Mouse (Mus musculus) monocyte, adult 2 months (primary cell): ENCODE results near the gene Arpp21.

Experiments used
- DNase-seq, 2 experiments: peaks; one replicate each; pipeline ENCODE4 v3.0.0; 2022; ENCODE audit warnings: low spot score in 2 of 2, low read depth in 1 of 2

Arpp21 gene

DNA sequence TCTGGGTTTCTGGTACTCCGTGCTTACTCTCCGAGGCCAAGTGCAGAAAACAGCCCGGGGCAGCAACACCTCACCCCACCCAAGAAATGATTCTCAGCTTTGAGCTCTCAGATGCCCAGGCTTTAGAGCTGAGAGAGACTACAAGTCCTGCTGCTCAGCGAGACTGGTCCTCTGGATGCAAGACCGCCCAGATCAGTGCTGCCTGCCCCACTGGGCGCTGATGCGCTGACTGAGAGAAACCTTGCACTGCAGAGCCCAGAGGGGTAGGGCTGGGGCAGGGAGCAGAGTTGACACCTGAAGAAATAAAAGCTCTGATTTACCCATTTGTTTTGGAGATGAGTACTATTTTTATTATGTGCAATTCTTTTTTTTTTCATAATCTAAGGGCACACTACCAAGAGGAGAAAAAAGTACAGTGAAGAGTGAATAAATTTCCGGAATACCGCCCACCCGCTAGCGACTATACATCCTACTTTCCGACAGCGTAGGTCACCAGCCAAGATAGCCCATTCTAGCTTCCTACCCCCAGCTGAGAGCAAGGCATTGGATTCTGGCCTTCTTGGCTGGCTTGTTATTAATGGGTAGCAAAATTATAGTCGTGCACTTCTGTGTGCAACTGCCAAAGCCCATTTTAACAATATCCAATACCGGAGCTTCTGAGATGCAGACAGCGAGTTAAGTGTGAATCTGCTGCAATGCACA, at the start of gene Arpp21:
Arpp21 (minus strand) TSS at position 243 of the 702 bp plus-strand sequence.
- no peak for DNase-seq

DNA sequence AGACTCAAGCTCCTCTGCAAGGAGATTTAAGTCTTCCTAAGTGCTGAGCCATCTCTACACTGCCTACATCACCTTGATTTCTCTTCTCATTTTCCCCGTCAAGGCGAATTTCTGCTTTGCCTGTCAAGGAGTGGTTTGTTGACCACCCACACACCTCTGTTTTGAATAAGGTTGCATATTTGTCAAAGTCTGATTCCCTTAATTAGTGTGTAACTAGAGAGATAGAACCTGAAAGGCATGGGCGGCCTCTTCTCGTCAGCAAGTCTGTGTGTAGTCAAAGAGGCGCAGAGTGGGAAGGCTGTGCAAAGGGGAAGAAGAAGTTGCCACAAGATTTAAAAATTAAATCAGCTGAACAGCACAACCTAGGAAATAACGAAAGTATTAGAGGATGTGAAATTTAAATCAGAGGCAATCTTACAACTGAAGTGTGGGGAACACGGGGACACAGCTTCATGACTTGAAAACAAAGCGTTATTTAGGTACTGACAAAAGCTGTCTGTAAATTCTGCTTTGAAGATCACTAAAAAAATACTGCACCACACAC, 36.8 kb upstream of the Arpp21 start:
- DNase-seq, result no peak

DNA sequence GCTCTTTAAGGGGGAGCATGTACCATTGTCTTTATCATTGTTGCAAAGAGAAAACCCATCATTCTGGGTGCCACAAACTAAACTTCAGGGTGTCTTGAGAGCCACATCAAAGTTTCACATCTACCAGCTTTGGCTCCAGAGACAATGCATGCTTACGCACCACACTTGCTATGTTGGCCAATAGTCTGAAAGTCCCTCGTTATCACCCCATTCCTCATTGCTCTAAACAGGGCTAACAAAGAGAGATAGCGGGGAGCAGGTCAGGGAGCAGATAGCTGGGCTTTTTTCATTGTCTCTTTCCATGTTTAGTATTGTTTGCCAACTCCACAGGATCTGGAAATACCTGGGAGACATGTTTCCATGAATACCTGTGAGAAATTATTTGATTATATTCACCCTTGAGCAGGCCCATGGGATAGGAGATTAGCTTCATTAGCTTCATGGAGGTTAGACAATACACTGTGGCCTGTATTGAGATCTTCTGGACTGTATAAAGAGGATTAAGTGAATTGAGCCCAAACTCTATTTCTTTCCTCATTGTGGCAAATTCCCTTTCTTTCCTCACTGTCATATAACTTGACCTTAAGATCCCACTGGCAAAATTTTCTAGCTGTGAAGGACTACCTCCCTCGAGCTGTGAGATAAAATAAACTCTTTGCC, 29.4 kb upstream of the Arpp21 start:
- DNase-seq, result no peak

DNA sequence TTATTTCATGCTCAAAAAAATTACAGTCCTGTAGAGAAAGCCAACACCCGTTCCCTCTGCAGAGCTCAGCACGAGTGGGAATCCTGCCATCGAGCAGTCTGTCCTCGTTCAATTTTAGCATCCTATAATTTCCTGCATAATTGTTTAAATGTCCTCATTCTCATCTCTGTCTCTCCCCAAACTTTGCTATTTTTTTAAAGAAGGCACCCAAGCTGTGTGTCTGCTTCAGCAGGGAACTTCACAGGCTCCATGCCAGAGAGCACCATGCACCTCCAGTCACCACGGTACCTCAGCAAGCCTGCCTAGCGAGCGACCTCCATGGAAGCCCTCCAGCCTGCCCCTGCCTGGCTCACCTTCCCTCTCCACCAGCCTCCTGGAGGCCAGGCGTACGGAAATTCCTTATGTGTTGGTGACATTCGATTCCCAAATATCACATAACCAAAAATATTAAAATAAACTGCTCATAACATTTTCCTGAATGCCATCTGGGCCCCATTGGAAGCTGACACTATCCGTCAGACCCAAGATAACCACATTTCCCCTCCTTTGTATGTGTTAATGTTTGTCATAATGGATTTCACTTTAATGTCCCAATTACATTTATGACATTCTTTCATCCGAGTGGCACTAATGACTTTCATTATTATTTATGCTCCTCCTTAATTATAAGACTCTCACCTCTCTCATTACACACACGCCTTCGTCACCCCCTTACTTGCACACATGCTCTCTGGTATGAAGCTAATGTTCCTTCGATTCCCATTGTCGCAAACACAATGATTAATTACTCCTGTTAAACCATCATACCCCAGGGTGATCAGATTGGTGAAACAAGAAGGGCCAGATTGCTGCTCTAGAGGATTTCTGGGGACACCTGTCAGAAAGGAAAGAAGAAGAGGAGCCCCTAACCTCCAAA, 26.5 kb upstream of the Arpp21 start:
- no peak for DNase-seq

DNA sequence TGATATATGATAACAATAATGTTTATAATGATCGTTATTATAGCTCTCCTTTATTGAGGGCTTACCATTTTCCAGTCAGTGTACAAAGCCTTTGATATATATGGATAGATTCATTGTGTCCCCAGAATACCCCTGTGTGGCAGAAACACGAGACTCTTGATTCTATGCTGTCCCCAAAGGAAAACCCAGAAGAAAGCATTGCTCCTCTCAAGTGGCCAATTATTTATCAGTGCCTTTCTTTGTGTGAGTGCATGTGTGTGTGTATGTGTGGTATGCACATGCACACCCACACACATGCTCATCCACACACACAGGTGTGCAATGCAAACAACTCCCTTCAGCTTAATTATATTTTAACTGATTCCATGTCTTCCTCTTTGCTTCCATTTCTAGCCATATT, 25.8 kb upstream of the Arpp21 start:
- no peak for DNase-seq

DNA sequence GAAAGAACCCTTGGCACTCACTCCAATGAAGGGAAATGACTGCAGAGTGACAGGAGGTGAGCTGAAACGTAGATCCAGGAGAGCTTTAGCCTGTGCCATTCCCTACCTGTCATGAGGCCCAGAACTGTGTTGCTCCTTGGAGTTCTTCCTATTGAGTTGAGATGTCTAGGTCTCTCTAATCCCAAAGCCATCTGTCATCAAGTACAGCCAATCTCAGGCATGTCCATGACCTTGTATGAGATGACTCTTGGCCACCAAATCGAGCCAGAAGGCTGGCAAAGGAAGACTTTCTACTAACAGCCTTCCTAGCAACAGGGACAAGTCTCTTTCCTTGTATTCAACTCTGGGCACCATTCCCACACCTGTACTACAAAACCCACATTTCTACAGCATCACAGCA, 25.0 kb upstream of the Arpp21 start:
- DNase-seq, result no peak

DNA sequence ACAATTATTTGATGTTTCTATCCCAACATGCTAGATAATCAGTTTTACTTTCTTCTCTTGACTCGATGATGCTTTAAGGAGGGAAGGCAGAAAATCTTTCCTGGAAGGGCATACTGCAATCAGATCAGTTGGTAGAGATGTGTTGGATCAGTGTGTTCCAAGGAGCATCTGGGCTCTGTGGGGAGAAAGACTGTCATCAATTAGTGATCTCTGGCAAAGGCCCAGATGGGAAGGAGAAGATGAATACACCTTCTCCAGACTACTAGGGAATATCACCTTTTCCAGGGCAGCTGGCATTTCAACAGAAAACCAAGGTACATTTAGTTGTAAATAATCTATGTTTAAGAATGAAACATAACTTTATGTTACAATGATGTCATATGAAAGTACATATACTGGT, 22.8 kb upstream of the Arpp21 start:
- DNase-seq, result no peak

DNA sequence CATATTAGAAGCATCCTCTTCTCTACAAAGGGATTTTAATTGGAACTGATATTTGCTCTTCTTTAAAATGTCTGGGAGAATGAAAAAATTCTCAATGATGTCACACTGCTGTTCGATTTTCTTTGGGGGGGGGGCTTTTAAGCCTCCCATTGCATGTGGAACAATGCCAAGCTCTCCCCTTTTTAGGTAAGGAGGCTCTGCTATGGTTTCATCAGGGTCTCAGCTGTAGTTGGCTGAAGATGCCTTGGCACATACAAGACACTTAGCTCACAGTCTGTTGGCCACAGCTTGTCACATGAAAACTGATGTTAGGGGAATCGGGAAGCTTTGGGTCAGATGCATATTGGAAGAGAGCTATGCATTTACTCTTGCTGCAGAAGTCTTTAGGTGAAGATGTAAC, 20.2 kb upstream of the Arpp21 start:
- no peak for DNase-seq

DNA sequence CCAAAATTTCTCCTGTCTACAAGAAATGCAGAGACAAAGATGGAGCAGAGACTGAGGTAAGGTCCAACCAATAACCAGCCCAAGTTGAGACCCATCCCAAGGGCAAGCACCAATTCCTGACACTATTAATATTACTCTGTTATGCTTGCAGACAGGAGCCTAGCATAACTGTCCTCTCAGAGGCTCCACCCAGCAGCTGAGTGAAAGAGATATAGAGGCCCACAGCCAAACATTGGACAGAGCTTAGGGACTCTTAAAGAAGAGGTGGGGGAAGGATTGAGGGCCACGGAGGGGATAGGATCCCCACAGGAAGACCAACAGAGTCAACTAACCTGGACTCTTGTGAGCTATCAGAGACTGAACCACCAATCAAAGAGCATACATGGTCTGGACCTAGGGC, 18.0 kb upstream of the Arpp21 start:
- no peak for DNase-seq

DNA sequence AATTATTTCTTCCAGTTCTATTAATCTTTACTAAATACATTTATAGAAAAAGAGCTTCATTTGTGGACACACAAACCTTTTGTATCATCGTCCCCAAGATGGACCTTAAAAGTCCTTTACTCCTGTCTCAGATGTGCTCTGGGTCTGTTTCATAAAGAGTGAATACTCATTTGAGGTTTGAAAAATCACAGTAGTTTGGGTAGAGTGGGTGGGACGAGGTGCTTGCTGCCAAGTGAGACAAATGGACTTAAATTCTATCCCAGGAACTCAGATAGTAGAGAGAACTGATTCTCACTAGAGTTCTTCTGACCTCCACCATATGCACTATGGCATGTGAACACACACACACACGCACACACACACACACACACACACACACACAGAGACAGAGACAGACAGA, 16.1 kb upstream of the Arpp21 start:
- DNase-seq, result no peak

DNA sequence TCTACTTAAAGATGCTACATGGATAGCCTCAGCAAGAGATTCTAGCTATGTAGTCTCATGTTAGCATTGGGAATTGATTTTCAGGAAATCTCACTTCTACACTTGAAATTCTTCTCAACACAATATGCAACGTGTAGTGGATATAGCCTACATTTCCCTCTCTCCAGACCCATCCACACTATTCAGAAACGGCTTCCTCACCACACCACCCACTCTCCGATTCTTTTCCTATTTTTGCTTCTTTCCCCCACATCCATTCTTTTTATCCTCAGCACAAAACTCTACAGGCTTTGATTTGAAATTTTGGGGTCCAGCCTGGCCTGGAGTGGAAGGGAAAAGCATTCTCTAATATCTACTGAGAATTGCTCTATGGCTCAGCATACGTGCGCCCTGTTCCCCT, 15.6 kb upstream of the Arpp21 start:
- DNase-seq, result no peak

DNA sequence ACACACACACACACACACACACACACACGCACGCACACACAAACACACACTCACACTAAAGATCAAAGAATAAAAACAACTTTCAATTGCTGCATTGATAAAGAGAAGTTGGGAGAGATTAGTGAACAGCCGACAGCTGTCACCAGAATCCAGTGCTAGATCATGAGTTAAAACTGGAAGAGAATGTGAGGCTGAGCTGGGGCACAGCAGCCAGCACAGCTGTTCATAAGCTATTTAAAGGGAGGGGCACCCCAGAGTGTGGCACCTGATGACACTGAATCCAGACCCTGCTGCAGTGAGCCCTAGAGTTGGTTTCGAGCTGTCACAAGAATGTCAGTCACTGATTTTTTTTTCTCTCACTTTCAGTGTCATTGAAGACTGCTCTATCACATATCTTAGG, 14.0 kb upstream of the Arpp21 start:
- no peak for DNase-seq

DNA sequence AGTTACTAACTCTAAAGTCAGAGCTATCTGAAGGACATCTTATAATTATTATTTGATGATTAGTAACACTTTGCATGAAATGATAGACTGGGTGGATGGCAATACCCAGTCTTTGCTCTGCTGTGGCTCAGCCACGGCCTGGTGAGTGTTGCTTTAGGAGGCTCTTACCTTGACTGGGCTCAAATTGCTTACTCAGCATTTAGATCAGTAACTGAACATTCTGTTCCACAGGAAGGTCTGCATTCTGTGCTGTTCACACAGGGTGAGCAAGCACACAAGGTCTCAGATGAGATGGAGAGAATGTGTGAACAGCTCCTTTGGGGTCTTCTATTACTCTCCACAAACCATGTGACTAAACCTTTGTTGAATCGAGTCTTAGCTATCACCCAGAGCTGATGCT, 11.4 kb upstream of the Arpp21 start:
- no peak for DNase-seq

DNA sequence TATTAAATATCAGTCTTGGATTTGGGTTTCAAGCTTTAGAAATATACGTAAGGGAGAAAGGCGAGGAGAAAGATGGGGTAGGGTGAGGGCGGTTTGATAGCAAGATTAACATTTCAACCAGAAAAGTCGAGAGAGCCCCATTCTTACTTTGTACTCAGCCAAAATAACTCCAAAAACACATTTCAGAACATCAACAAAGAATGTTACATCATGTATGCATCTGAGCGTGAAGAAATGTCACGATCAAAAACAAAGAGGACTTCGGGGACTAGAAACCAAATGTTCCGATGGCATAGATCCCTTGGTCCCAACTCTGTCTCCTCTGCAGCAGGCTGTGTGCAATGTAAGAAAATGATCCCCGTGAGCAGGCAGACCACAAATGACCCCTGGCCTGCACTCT, 2.4 kb upstream of the Arpp21 start:
- DNase-seq, result no peak

DNA sequence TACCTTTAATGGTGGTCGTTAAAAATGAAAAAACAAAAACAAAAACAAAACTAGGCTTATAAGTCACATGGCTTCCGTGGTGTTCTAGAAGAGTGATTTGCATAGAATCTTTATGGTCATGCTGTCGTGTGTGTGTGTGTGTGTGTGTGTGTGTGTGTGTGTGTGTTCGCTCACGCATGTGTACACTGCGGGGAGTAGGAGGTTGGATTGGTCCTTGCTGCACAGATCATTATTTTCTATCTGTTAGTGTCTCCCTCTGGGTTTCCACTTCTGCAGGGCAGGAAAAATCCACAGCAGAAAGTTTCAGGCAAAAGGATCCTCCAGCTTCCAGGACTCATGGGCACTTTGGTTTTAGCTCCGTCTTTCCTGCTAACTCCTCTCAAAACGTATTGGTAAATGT, 813 bp upstream of the Arpp21 start:
- no peak for DNase-seq

DNA sequence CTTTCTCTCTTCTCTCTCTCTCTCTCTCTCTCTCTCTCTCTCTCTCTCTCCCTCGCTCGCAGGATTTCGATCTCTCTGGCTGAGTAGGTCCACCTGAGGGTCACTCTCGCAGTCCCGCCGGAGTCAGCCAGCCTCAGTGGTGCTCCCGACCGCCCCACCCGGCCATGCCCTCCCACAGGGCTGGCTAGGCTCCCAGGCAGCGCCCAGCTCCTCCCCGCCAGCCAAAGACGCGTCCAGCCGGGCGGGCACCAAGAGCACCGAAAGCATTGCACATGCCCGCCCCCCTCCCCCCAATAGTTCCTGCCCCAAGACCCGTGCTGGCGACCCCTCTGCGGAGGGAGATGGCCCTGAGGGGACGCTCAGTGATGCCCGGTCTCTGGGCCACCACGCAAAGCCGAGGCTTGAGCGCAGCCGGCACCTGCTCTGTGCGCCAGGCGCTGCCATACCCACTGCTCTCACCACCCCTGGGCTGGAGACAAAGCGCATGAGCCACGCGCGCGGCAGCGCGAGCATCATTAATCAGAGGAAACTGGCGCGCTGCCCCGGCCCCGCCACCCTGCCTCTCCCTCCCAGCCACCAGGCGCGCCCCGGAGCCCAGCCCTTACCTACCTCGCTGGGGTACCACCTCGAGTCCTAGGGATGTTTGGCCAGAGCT, 570 bp downstream of the Arpp21 start:
- DNase-seq, result no peak

DNA sequence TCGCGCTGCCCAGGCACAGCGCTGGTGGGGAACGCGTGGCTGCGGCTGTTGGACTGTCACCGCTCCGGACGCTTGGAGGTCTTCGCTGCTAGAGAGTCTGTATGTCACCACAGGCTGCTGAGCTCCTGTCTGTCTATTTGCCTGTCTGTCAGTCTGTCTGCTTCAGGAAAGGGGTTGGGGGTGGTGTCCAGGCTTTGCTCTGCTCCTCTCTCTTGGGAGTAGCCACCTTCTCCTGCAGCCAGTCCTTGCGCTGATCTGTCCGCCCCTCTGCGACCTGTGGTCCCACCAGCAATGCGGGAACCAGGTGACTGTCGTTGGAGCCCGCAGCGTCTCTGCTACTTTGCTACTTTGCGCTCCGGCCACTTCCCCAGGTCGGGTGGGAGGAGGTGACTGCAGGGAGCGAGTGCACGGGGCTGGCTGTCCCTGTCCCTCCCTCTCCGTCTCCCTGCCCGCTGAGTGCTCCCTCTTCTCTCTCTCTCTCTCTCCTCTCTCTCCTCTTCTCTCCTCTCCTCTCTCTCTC, 1.2 kb downstream of the Arpp21 start:
- DNase-seq, result no peak

DNA sequence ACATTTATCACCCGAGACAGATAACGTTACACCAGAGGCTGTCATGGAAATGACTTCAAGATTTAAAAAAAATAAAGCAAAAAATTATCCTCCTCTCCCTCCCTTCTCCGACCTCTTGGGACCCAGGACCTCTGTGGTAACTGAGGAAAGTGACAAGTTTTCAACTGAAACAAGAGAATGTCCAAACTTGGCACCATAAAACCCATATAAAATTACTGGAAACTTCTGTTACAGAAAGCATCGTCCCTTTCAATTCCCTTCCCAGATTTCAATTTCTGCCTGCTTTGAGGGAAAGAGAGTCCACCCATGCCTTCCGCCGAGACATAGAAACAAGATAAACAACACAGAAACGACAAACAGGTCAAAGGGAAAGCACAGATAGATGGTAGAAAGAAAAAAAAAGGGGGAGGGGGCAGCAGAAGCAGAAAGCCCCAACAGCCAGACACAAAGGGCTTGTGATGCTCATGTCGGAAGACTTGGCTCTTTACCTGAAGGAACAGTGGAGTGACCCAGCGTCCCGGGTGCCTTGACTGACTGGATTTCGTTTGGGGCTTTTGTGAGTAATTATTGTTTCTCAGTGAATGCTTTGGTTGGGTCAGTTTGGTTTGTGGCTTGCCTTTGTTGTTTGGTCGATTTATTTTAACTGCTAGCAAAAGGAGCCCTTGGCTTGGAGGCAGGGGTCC, 1.8 kb downstream of the Arpp21 start:
- DNase-seq, result no peak

DNA sequence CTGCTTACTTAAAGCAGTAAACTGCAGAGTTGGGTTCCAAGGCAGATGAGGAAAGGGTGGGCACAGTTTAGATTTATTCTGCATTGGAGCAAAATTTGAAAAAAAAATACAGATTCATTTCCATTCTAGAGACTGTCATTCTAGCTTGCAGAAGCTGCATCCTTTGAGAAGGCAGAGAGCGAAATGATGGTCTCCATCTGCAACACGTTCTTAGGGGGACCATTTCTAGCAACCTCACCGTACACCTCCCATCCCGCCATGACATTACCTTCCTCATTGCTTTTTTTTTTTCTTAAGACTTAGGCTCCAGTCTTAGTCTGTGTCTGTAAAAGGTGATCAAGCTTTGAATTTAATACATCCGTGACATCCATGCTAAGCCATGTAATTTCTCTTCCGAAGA, 2.4 kb downstream of the Arpp21 start:
- no peak for DNase-seq

DNA sequence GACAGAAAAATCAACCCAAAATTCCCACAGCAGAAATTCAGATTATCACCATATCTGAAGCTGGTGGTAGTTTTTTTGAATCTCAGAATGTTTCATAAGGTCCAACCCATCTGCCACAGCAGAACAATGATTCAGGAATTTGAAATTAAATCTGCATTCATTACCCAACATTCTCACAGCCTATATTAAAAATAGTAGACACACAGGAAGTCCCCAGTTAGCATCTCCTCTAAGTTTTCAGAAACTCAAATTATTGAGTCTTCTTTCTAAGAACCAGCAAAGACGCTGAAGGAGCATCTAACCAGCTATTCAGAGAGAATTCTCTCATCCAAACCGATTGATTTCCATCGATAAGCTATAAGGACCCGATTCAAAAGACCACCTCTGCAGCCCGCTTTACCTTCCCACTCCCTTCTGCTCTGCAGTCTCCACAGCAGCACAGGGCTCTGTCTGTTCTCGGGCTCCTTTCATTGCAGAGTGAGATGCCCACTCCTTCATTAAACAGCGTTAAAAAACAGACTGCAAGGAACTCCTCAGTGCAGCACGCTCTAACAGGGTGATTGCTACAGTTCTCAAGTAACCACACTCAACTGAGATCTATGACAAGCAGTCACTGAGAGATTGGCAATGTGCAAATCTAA, 3.7 kb downstream of the Arpp21 start:
- DNase-seq, result no peak
